Mouse (Mus musculus): ENCODE measurements at regions not wholly inside any gene's neighbourhood (a gene's known extent, or its start where the extent isn't known, plus 50 kb on each side); places are given as distances from the start of the nearest gene placed in this dataset.

DNA sequence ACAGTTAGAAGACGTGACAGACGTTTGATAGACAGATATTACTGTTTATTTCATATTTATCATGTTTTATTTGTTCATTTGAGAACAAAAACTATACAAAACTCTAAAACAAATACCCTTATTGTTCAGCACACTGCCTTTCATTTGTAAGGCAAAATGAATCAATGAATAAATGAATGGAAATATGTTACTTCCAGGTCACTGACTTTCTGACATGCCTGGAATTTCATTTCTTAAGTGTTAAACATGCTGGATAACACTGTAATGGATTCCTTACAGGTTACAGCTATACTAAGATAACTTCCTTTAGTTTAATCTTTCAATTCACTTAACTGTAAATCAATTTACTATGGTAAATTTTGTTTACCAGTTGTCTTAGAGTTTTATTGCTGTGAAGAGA is 707.3 kb upstream of the Foxg1 start:
- no peak for ATAC-seq (ENCODE audit: poor library complexity, severe bottlenecking)

DNA sequence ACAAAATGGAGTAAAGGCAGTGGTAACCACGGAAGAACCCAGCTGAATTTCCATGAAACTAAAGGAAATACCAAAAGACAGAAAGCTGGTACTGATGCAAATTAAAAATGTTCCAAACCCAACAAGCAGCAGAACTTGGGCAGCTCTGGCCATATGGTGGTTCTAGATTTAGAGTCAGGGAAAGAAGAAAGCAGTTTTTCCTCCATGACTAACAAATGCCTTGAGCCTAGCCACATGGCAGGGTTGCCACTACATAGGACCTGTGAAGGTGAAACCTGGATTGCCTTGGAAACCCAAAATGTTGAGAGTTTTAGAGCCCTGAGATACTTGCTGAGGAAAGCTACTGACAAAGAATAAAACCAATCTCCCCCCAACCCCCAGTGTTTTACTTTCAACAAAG is 701.5 kb upstream of the Foxg1 start:
- ATAC-seq (ENCODE audit: poor library complexity, severe bottlenecking): no peak

DNA sequence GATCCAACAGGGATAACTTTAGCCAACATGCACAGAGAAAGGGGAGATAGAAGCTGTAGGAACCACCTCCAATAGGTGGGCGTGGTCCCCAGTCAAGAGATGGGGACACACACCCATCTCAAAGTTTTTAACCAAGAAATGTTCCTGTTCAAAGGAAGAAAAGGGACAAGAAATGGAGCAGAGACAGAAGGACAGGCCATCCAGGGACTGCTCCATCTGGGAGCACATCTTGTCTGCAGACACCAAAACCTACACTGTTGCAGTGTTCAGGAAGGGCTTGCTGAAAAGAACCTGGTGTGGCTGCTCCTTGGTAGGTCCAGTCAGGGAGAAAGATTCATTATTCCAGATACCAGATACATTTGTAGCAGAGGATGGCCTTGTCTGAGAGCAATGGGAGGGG is 676.5 kb upstream of the Foxg1 start:
- ATAC-seq (ENCODE audit: poor library complexity, severe bottlenecking): no peak

DNA sequence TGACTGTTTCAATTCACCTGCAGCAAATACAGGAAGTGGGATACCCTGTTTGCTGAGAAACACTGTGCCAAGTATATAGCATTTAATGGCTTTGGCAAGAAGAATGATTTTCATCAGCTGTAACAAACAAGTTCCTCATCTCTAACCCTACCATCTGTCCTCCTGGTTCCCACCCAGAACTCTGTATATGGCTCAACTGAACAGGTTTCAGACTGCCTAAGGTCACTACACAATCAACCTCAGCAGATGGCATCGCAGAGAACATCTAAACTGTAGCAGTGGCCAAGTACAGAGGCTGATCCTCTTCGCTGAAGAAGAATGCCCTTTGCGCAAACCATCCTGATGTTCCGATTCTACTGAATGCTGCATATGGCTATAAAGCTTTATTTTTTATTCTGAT is 668.8 kb upstream of the Foxg1 start:
- no peak for ATAC-seq (ENCODE audit: poor library complexity, severe bottlenecking)

- no peak for ATAC-seq (ENCODE audit: poor library complexity, severe bottlenecking)
Measured at GRCm38 (mm10) chr12:48729851-48730250, 652.6 kb upstream of the Foxg1 start.

DNA sequence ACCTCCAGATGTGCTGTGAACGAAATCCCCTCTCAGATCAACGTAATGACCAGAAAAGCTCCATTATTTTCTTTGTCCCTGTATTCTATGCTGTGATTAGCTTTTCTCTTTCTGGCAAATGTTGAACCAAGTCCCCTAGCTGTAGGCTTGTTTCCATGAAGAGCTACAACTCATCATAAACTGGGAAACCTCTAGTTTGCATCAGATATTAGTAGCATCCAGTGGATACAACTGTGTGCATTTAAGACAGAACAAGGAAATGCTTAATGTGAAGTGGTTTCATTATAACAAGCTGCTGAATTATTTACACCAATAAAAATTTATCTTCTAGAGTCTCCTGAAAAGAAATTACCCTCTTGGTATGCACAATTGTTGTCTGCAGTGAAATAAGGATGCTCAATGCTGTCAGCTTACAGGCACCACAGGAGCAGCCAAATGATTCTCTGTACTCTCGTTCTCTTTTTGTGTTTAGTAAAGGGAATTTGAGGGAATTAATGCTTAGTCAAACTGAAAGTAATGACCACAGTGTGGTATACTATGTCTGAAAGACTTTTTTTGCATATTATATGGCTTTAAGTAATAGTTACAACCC is 623.6 kb upstream of the Foxg1 start:
- no peak for ATAC-seq (ENCODE audit: poor library complexity, severe bottlenecking)

All from megakaryocyte, adult 5-6 weeks (primary cell).